Mouse (Mus musculus): ENCODE measurements around the gene Tufm.

GRCm38 (mm10) chr7:126537820-126538585 lies 50.8 kb downstream of the Tufm start:
- TF ChIP-seq CTCF (IDR thresholded peaks at IDR 0.05; ENCODE audit: borderline replicate concordance, extremely low read depth, insufficient read depth, insufficient read length) (peak; percentile 43; the same call in 1 of the 2 replicates), POLR2A (IDR thresholded peaks at IDR 0.05; ENCODE audit: borderline replicate concordance, extremely low read depth, insufficient read depth, insufficient read length, poor library complexity, severe bottlenecking) (no peak)

Data from brain, embryonic 14.5 days (tissue).